Mouse (Mus musculus) kidney, adult 2 months (tissue): ENCODE data around the gene Tll2. TPM values are rescaled to one million over a fixed set of nuclear protein-coding genes. Genes with fewer than 3 reads are reported as not detected.
A peak's percentile ranks its signal among the peaks of the same experiment; 100 is the strongest.

Experiments used
- DNase-seq: peaks from one replicate; pipeline ENCODE4 v3.0.0; 2021
- H3K27ac ChIP-seq: fragments of 200-500 bp; 2 replicates; pipeline ENCODE4 v1.5.1; 2012; ENCODE audit warnings: low read depth, low read length, control low read depth, inconsistent platforms; ENCODE audit not compliant: insufficient read depth
- H3K27me3 ChIP-seq: fragments of 200-500 bp; replicated peaks from 2 replicates; pipeline ENCODE4 v1.6.1; 2012; ENCODE audit warnings: mild to moderate bottlenecking, moderate library complexity, low read length, inconsistent platforms; ENCODE audit not compliant: control insufficient read depth, insufficient read depth
- H3K36me3 ChIP-seq: fragments of 200-500 bp; 2 replicates; pipeline ENCODE4 v1.6.1; 2012; ENCODE audit warnings: mild to moderate bottlenecking, moderate library complexity, low read length, inconsistent platforms; ENCODE audit not compliant: control insufficient read depth, insufficient read depth
- H3K4me1 ChIP-seq: fragments of 200-500 bp; 2 replicates; pipeline ENCODE4 v1.6.1; 2011; ENCODE audit warnings: low read length; ENCODE audit not compliant: control insufficient read depth, insufficient read depth
- H3K4me3 ChIP-seq: fragments of 200-500 bp; 2 replicates; pipeline ENCODE4 v1.5.1; 2011; ENCODE audit warnings: mild to moderate bottlenecking, low read depth, low read length, control low read depth; ENCODE audit not compliant: insufficient read depth
- CTCF ChIP-seq: fragments of 200-500 bp; conservative IDR thresholded peaks from 2 replicates; pipeline ENCODE4 v1.5.1; 2011; ENCODE audit warnings: low read depth, mild to moderate bottlenecking, control low read depth, low read length, moderate library complexity, mixed read lengths; ENCODE audit not compliant: insufficient read depth, insufficient read length
- POLR2A ChIP-seq: fragments of 200-500 bp; IDR thresholded peaks from one replicate; pipeline ENCODE4 v1.6.1; 2011; ENCODE audit warnings: low read depth, low read length, control low read depth
- WGBS: fragments of 180-500 bp; shearing (Covaris S2); methylation state at CpG from one replicate; pipeline ENCODE4 v1.1.7; 2018; 5-methylcytosine and 5-hydroxymethylcytosine counted together
- polyA plus RNA-seq: library from polyadenylated mRNA; depleted of rRNA; stranded (reverse); fragments of >200 nt; gene quantifications from 2 replicates; pipeline ENCODE4 v1.2.3, GENCODE M21; 2012

Tll2 gene
- polyA plus RNA-seq, 1 experiment = 0.03 TPM

GRCm38 (mm10) chr19:41233698-41234097 is 27.1 kb upstream of the Tll2 start:
- DNase-seq = no peak
- TF ChIP-seq CTCF = no peak
- H3K27ac ChIP-seq = no peak overlapping the region
- no peaks in the 10 kb centered on the region for H3K4me1 ChIP-seq
- H3K36me3 ChIP-seq = peaks cover 16% of the 10 kb centered on the region
- no peak overlapping the region for H3K4me3 ChIP-seq
- H3K27me3 ChIP-seq = no peaks in the 10 kb centered on the region
- WGBS = 86% methylated on average over 4 of the region's 4 CpGs

GRCm38 (mm10) chr19:41208326-41208725 is 1.7 kb upstream of the Tll2 start:
- Histone ChIP-seq H3K4me3 (no peak overlapping the region), H3K36me3 (0 out of 2 replicates have a peak, but pooled peaks cover 1% of the 10 kb centered on the region), H3K27ac (no peak overlapping the region), H3K4me1 (no peaks in the 10 kb centered on the region), H3K27me3 (no peaks in the 10 kb centered on the region)
- no peak for DNase-seq
- TF ChIP-seq POLR2A (no peak), CTCF (no peak)
- WGBS = 18% methylated on average over 7 of the region's 7 CpGs

GRCm38 (mm10) chr19:41206041-41206810 is 409 bp downstream of the Tll2 start:
- no peaks in the 10 kb centered on the region for H3K27me3 ChIP-seq
- H3K4me1 ChIP-seq = no peaks in the 10 kb centered on the region
- no peak for DNase-seq
- TF ChIP-seq POLR2A (no peak), CTCF (no peak)
- no peaks in the 10 kb centered on the region for H3K36me3 ChIP-seq
- WGBS = 1% methylated on average over 46 of the region's 46 CpGs
- H3K4me3 ChIP-seq = no peak overlapping the region
- no peak overlapping the region for H3K27ac ChIP-seq

DNA sequence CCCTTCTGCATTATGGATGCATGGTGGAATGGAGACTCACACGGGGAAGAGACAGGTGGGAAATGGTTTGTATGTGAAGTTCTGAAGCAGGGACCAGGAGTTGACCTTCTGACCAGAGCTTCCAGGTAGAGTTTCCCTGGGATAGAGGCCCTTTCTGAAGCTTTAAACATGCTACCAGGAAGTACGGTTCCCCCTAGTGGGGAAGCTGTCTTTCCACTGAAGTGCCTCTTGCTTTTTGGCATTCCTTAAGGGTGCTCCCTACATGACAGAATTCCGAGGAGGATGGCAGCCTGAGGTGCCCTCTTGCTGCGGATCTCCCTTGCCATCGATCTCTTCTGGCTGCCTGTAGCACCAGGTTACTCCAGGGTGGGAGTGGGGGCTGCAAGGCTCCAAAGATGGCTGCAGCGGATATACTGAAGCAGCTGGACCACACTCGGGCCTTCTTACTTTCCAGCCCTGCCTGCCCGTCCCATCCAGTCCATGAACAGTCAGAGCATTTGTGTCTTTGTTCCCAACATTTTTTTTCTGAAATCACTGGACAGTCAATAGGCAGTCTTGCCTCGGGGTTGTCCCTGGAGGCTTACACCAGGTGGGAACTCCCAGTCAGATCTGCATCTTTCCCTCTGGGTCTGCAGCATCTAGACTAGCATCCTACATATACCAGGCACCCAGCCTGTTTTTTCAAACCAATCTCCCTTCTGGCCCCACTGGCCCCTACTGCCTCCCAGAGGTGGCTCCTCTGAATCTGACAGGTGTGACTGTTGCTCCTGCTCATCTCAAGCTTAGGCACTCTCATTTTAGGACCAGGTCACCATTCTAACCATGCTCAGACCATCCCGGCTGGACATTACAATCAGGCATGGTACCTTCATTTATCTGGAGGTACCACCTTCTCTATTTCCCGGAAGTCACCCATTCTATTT is 2.2 kb downstream of the Tll2 start:
- no peaks in the 10 kb centered on the region for H3K27me3 ChIP-seq
- TF ChIP-seq CTCF (peak; percentile 23; the same call in 1 of the 2 replicates), POLR2A (no peak)
- no peaks in the 10 kb centered on the region for H3K36me3 ChIP-seq
- WGBS = 68% methylated on average over 11 of the region's 11 CpGs
- no peak overlapping the region for H3K4me3 ChIP-seq
- no peak overlapping the region for H3K27ac ChIP-seq
- DNase-seq = peak; percentile 11
- no peaks in the 10 kb centered on the region for H3K4me1 ChIP-seq

DNA sequence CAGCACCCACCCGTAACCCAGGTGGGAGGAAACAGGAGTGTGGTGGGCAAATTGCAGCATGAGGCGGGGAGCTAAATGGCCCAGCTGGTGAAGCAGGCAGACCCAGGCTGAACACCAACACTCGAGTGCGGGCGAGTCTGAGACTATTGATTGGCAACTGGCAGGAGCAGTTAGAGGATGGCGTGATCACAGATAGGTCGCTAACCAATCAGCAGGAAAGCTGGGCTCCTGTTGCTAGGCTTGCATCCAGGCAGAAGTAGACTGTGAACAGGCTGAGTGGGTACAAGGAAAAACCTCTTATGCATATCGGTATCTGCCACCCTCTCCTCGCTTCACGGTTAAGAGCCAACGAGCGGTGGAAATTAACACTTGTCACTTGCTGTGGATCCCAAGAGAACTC is 9.0 kb downstream of the Tll2 start:
- H3K36me3 ChIP-seq = no peaks in the 10 kb centered on the region
- DNase-seq = no peak
- no peak overlapping the region for H3K4me3 ChIP-seq
- H3K27ac ChIP-seq = no peak overlapping the region
- no peaks in the 10 kb centered on the region for H3K27me3 ChIP-seq
- WGBS = 79% methylated on average over 12 of the region's 12 CpGs
- no peak for TF ChIP-seq POLR2A
- no peaks in the 10 kb centered on the region for H3K4me1 ChIP-seq

GRCm38 (mm10) chr19:41193379-41193778 is 13.3 kb downstream of the Tll2 start:
- 78% methylated on average over 1 of the region's 1 CpGs for WGBS
- no peaks in the 10 kb centered on the region for H3K27me3 ChIP-seq
- H3K27ac ChIP-seq = no peak overlapping the region
- H3K4me1 ChIP-seq = no peaks in the 10 kb centered on the region
- DNase-seq = no peak
- no peak overlapping the region for H3K4me3 ChIP-seq
- H3K36me3 ChIP-seq = no peaks in the 10 kb centered on the region
- TF ChIP-seq POLR2A = no peak
- no peak for TF ChIP-seq CTCF

DNA sequence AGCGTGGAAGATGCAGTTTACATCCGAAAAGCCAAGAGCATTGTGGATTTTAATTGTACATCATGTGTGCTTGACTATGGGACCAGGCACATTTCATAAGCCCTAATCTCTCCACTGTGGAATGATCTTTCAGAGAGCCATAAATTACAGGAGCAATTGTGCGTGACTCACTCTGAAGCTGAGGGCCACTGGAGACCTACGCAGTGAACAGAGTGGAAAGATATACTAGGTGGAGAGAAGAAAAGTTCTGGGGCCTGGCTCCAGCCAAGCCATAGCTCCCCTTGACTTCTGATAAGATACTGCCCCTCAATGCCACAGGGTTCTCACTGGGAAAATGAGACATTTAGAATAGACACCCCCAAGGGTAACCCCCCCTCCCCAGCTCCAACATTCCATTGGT is 13.7 kb downstream of the Tll2 start:
- H3K27me3 ChIP-seq = no peaks in the 10 kb centered on the region
- TF ChIP-seq CTCF = no peak
- TF ChIP-seq POLR2A = no peak
- no peak overlapping the region for H3K27ac ChIP-seq
- no peak overlapping the region for H3K4me3 ChIP-seq
- no peaks in the 10 kb centered on the region for H3K4me1 ChIP-seq
- WGBS = 44% methylated on average over 4 of the region's 4 CpGs
- no peaks in the 10 kb centered on the region for H3K36me3 ChIP-seq
- no peak for DNase-seq
